Mouse (Mus musculus) liver, adult 2 months (tissue): ENCODE results near the gene Hist1h2bg. TPM values are rescaled to one million over a fixed set of nuclear protein-coding genes. Genes with fewer than 3 reads are reported as not detected.
"Not testable (repeated sequence)": the region's sequence is repeated elsewhere in the genome, so short reads cannot be mapped to it uniquely, and the experiment has no call there.

Experiments
- DNase-seq: peaks from one replicate; pipeline ENCODE4 v3.0.0-alpha.2; 2011; ENCODE audit warnings: low read depth, low spot score; ENCODE audit errors: extremely low read depth
- H3K27ac ChIP-seq: fragments of 200-500 bp; replicated peaks from 2 replicates; pipeline ENCODE4 v1.5.1; 2012; ENCODE audit warnings: low read depth, mild to moderate bottlenecking, control low read depth, inconsistent platforms, low read length; ENCODE audit not compliant: insufficient read depth
- H3K27me3 ChIP-seq: fragments of 200-500 bp; 2 replicates; pipeline ENCODE4 v1.6.1; 2012; ENCODE audit warnings: mild to moderate bottlenecking, moderate library complexity, low read length, inconsistent platforms; ENCODE audit not compliant: control insufficient read depth, insufficient read depth
- H3K36me3 ChIP-seq: fragments of 200-500 bp; 2 replicates; pipeline ENCODE4 v1.6.1; 2012; ENCODE audit warnings: low read length, inconsistent platforms; ENCODE audit not compliant: control insufficient read depth, insufficient read depth
- H3K4me1 ChIP-seq: fragments of 200-500 bp; 2 replicates; pipeline ENCODE4 v1.6.1; 2011; ENCODE audit warnings: low read length; ENCODE audit not compliant: control insufficient read depth, insufficient read depth
- H3K4me3 ChIP-seq: fragments of 200-500 bp; 2 replicates; pipeline ENCODE4 v1.5.1; 2011; ENCODE audit warnings: low read depth, mild to moderate bottlenecking, control low read depth, low read length, moderate library complexity; ENCODE audit not compliant: insufficient read depth
- H3K79me2 ChIP-seq: fragments of 200-500 bp; 2 replicates; pipeline ENCODE4 v1.6.1; 2012; ENCODE audit warnings: inconsistent platforms, mild to moderate bottlenecking, low read length, moderate library complexity; ENCODE audit not compliant: control insufficient read depth, insufficient read depth
- H3K9ac ChIP-seq: fragments of 200-500 bp; 2 replicates; pipeline ENCODE4 v1.6.1; 2012; ENCODE audit warnings: low read depth, mild to moderate bottlenecking, control low read depth, inconsistent platforms, low read length
- CTCF ChIP-seq: fragments of 200-500 bp; IDR thresholded peaks from 2 replicates; pipeline ENCODE4 v1.5.1; 2011; ENCODE audit warnings: low read depth, low read length, control low read depth
- POLR2A ChIP-seq: fragments of 200-500 bp; IDR thresholded peaks from 2 replicates; pipeline ENCODE4 v1.6.1; 2011; ENCODE audit warnings: low read length, control low read depth; ENCODE audit not compliant: insufficient read depth; ENCODE audit errors: extremely low read depth
- WGBS: fragments of 180-500 bp; shearing (Covaris S2); methylation state at CpG from one replicate; pipeline ENCODE4 v1.1.7; 2018; 5-methylcytosine and 5-hydroxymethylcytosine counted together
- polyA plus RNA-seq: library from polyadenylated mRNA; depleted of rRNA; stranded (reverse); fragments of >200 nt; gene quantifications from 2 replicates; pipeline ENCODE4 v1.2.3, GENCODE M21; 2012
- total RNA-seq: library from RNA; depleted of rRNA; stranded (reverse); fragments of >200 nt; gene quantifications from 2 replicates; pipeline ENCODE4 v1.2.3, GENCODE M21; 2014

Gene Hist1h2bg
- total and polyA plus RNA-seq, 2 experiments = 4.4 to 37.2 TPM

GRCm38 (mm10) chr13:23554393-23554792, 16.8 kb upstream of the Hist1h2bg start:
- DNase-seq = peak; percentile 29
- 9% methylated on average over 9 of the region's 9 CpGs for WGBS
- H3K9ac ChIP-seq = no peak overlapping the region
- H3K27ac ChIP-seq = no peak overlapping the region
- no peaks in the 10 kb centered on the region; the same call in 1 of the 2 replicates for H3K4me1 ChIP-seq
- H3K27me3 ChIP-seq = no peaks in the 10 kb centered on the region
- no peaks in the 10 kb centered on the region for H3K79me2 ChIP-seq
- no peaks in the 10 kb centered on the region for H3K36me3 ChIP-seq
- no peak overlapping the region; the same call in 1 of the 2 replicates for H3K4me3 ChIP-seq
- TF ChIP-seq POLR2A (no peak), CTCF (no peak)

- no peaks in the 10 kb centered on the region; the same call in 1 of the 2 replicates for H3K4me1 ChIP-seq
- peak overlapping the region; percentile 27 for H3K27ac ChIP-seq
- WGBS = under 1% methylated on average over 54 of the region's 54 CpGs
- H3K36me3 ChIP-seq = no peaks in the 10 kb centered on the region
- DNase-seq = peak; percentile 80
- H3K9ac ChIP-seq = peak overlapping the region; percentile 43
- peak overlapping the region; percentile 66 for H3K4me3 ChIP-seq
- TF ChIP-seq CTCF (no peak), POLR2A (peak; percentile 90)
- H3K79me2 ChIP-seq = no peaks in the 10 kb centered on the region
- H3K27me3 ChIP-seq = no peaks in the 10 kb centered on the region
Observed at GRCm38 (mm10) chr13:23554925-23555838, 16.0 kb upstream of the Hist1h2bg start.

DNA sequence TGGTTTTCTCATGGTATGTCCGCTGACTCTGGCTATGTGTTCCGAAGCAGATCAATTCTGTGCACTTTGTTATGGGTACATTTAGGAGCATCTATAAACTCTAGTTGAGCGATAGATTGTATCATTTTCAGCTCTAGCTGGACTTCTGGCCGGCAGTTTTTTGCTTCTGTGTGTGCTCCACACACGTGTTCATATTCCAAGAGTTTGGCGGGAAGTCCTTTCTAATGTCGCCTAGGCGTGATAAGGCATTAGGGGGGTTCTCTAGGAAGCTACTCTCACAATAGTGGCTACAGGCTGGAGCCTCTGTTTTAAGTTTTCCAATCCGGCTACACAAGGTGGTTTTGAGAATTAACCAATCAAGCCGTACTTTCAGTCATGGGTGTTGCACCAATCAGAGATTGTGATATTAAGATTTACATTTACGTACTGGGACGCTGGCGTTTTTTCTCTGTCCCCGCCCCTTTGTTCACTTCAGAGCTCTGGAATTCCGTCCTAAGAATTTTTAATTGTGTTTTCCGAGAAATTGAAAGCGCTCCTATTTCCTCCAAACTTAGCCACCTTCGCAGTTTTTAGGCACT, 15.3 kb upstream of the Hist1h2bg start:
- DNase-seq = peak; percentile 91
- 0 out of 2 replicates have a peak, but pooled peaks cover 2% of the 10 kb centered on the region for H3K4me1 ChIP-seq
- H3K79me2 ChIP-seq = no peaks in the 10 kb centered on the region
- WGBS = under 1% methylated on average over 18 of the region's 18 CpGs
- H3K4me3 ChIP-seq = peak overlapping the region; percentile 66
- H3K36me3 ChIP-seq = no peaks in the 10 kb centered on the region
- H3K27me3 ChIP-seq = no peaks in the 10 kb centered on the region
- H3K9ac ChIP-seq = peak overlapping the region; percentile 43
- TF ChIP-seq CTCF (no peak), POLR2A (no peak)
- peak overlapping the region; percentile 24 for H3K27ac ChIP-seq

GRCm38 (mm10) chr13:23556906-23557305, 14.3 kb upstream of the Hist1h2bg start:
- Histone ChIP-seq H3K36me3 (no peaks in the 10 kb centered on the region), H3K4me1 (0 out of 2 replicates have a peak, but pooled peaks cover 2% of the 10 kb centered on the region), H3K79me2 (no peaks in the 10 kb centered on the region), H3K9ac (no peak overlapping the region), H3K4me3 (no peak overlapping the region), H3K27ac (no peak overlapping the region), H3K27me3 (no peaks in the 10 kb centered on the region)
- no peak for DNase-seq
- TF ChIP-seq POLR2A (no peak), CTCF (no peak)
- WGBS = 44% methylated on average over 3 of the region's 3 CpGs

GRCm38 (mm10) chr13:23560699-23561098, 10.5 kb upstream of the Hist1h2bg start:
- not testable (repeated sequence) for H3K27ac ChIP-seq, H3K36me3 ChIP-seq, H3K27me3 ChIP-seq, DNase-seq, H3K4me1 ChIP-seq, H3K79me2 ChIP-seq, H3K4me3 ChIP-seq, H3K9ac ChIP-seq
- WGBS = 9% methylated on average over 2 of the region's 2 CpGs

DNA sequence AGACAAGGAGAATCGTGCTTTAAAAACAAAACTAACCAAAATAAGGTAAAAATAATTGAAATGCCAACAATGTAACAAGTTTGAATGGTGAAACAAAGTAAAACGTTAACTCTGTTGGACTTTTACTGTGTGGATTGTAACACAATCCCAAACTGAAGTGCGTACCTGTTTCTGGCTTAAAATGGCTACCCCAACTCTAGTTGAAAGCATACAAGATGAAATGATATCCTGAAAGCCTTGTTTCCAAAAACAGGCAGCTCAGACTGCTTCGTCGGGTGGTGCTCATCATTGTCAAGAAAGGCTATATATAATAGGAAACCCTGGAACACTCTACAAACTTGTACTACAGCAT, 9.7 kb upstream of the Hist1h2bg start:
- peak overlapping the region; percentile 60 for H3K9ac ChIP-seq
- H3K27me3 ChIP-seq, DNase-seq, H3K27ac ChIP-seq, H3K79me2 ChIP-seq, H3K36me3 ChIP-seq, H3K4me1 ChIP-seq: not testable (repeated sequence)
- WGBS = 0% methylated on average over 2 of the region's 5 CpGs
- peak overlapping the region; percentile 59 for H3K4me3 ChIP-seq
